Mouse (Mus musculus) spleen, adult 2 months (tissue): Measurements from ENCODE around the gene Zfr.

Experiments used
- CTCF ChIP-seq: fragments of 200-500 bp; IDR thresholded peaks from 2 replicates; pipeline ENCODE4 v1.5.1; 2011; ENCODE audit warnings: mild to moderate bottlenecking, inconsistent platforms; ENCODE audit not compliant: insufficient read depth, insufficient read length, insufficient replicate concordance; ENCODE audit errors: extremely low read depth
- POLR2A ChIP-seq: fragments of 200-500 bp; IDR thresholded peaks from 2 replicates; pipeline ENCODE4 v1.6.1; 2011; ENCODE audit warnings: low read depth, low read length, inconsistent platforms

DNA sequence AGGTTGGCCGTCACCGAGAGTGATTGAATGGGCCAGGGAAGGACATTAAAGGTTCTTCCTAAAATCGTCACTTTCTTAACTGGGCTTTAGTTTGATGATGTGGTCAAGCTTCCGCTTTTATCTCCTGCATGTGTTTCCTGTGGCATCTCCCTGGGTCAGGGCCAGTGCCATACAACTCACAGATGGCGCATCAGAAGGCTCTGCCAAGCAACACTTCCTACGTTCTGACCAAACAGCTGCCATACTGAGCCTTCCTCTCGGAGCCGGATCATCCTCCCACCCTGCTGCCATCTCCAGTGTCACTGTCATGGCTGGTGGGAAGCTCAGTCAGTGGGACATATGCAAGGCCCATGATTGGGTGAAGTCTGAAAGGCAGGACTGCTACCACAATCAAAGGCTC lies 93.9 kb downstream of the Zfr start:
- no peak for TF ChIP-seq CTCF
- no peak for TF ChIP-seq POLR2A
